ENCODE assay signal across 11 mouse cellular contexts in genomic region chr15:25723281-25724113, GRCm38 (mm10).
DNase-seq lines count a peak whose midpoint lies in the region; ATAC-seq and TF ChIP-seq lines count a peak whose summit lies in the region.
"Had no signal": no experiment of that assay in that cellular context is flagged by ENCODE, and none has a peak within 500 bp of the region (broad histone marks: within the 10 kb centered on the region; RNA-seq: fewer than 3 reads in every experiment).

No protein-coding gene starts in this region.

- H3K9ac ChIP-seq in heart, embryonic 12.5 days = no peak overlapping the region
- no peak overlapping the region for H3K9ac ChIP-seq in neural tube, embryonic 13.5 days
- no peak overlapping the region for H3K9ac ChIP-seq in lung, postnatal 0 days (replicated peaks; ENCODE audit: low read depth)
- H3K9ac ChIP-seq: heart, embryonic 15.5 days had no signal

- H3K27me3 ChIP-seq in heart, embryonic 12.5 days (replicated peaks) = no peaks in the 10 kb centered on the region
- no peaks in the 10 kb centered on the region for H3K27me3 ChIP-seq in neural tube, embryonic 13.5 days
- H3K27me3 ChIP-seq in lung, postnatal 0 days (replicated peaks; ENCODE audit: insufficient read depth, low read length) = no peaks in the 10 kb centered on the region
- H3K27me3 ChIP-seq: heart, embryonic 15.5 days had no signal

- H3K4me3 ChIP-seq in heart, embryonic 12.5 days = no peak overlapping the region
- no peak overlapping the region for H3K4me3 ChIP-seq in neural tube, embryonic 13.5 days
- H3K4me3 ChIP-seq in lung, postnatal 0 days (ENCODE audit: low read depth, low read length) = no peak overlapping the region
- H3K4me3 ChIP-seq: heart, embryonic 15.5 days had no signal

- peaks cover 8% of the 10 kb centered on the region for H3K4me1 ChIP-seq in heart, embryonic 12.5 days (replicated peaks)
- peaks cover 7% of the 10 kb centered on the region for H3K4me1 ChIP-seq in neural tube, embryonic 13.5 days (replicated peaks)
- no peaks in the 10 kb centered on the region; the same call in 1 of the 2 replicates for H3K4me1 ChIP-seq in lung, postnatal 0 days (ENCODE audit: insufficient read depth, low read depth, low read length)

- no peak; the same call in 1 of the 2 replicates for ATAC-seq in heart, embryonic 12.5 days (ENCODE audit: insufficient number of reproducible peaks, low FRiP score)
- no peak for ATAC-seq in neural tube, embryonic 13.5 days (ENCODE audit: low read depth)
- peak; percentile 81 for ATAC-seq in lung, postnatal 0 days

- no peak for TF ChIP-seq CTCF in lung, postnatal 0 days (IDR thresholded peaks at IDR 0.05)

- 0 out of 2 replicates have a peak, but pooled peaks cover 3% of the 10 kb centered on the region for H3K36me3 ChIP-seq in heart, embryonic 12.5 days
- H3K36me3 ChIP-seq in neural tube, embryonic 13.5 days = peaks cover 6% of the 10 kb centered on the region; the same call in 1 of the 2 replicates
- peaks cover 16% of the 10 kb centered on the region; the same call in 1 of the 2 replicates for H3K36me3 ChIP-seq in lung, postnatal 0 days (ENCODE audit: insufficient read depth, low read length)
- H3K36me3 ChIP-seq: heart, embryonic 15.5 days had no signal

- H3K4me2 ChIP-seq in heart, embryonic 12.5 days = no peak overlapping the region
- no peak overlapping the region for H3K4me2 ChIP-seq in neural tube, embryonic 13.5 days
- no peak overlapping the region for H3K4me2 ChIP-seq in lung, postnatal 0 days (replicated peaks; ENCODE audit: low read depth, low read length)
- H3K4me2 ChIP-seq: heart, embryonic 15.5 days had no signal

- peak; percentile 49; the same call in 1 of the 2 replicates for TF ChIP-seq EP300 in lung, postnatal 0 days (IDR thresholded peaks at IDR 0.05)

- H3K27ac ChIP-seq in heart, embryonic 12.5 days (ENCODE audit: poor library complexity, severe bottlenecking) = 0 out of 2 replicates have a peak overlapping the region, but pooled peaks have one; percentile 12
- H3K27ac ChIP-seq in neural tube, embryonic 13.5 days (replicated peaks) = 0 out of 2 replicates have a peak overlapping the region, but pooled peaks have one; percentile 33
- no peak overlapping the region for H3K27ac ChIP-seq in lung, postnatal 0 days (ENCODE audit: low read length)
- H3K27ac ChIP-seq: heart, embryonic 15.5 days had no signal

- DNase-seq in heart, adult 18-20 months = no peak
- DNase-seq in neural tube, embryonic 10.5 days (ENCODE audit: extremely low spot score, low spot score) = no peak
- peak; percentile 58 for DNase-seq in lung, postnatal 0 days (ENCODE audit: low spot score)
- peak; percentile 23 for DNase-seq in yolk sac, embryonic 10.5 days (ENCODE audit: low spot score)
- no peak for DNase-seq in adrenal gland, postnatal 10 days
- DNase-seq in natural killer cell, adult 2 months (ENCODE audit: low spot score in 2 of 2) = no peak
- DNase-seq: cerebellum, adult 9-10 months; thymus, postnatal 25 days had no signal

- WGBS in heart, embryonic 12.5 days = 65% methylated on average over 12 of the region's 12 CpGs
- WGBS in neural tube, embryonic 13.5 days = 65% methylated on average over 12 of the region's 12 CpGs
- 34% methylated on average over 12 of the region's 12 CpGs for WGBS in lung, postnatal 0 days

- H3K9me3 ChIP-seq in heart, embryonic 12.5 days (replicated peaks) = no peaks in the 10 kb centered on the region
- no peaks in the 10 kb centered on the region for H3K9me3 ChIP-seq in neural tube, embryonic 13.5 days
- no peaks in the 10 kb centered on the region for H3K9me3 ChIP-seq in lung, postnatal 0 days (ENCODE audit: low read length)
- H3K9me3 ChIP-seq: heart, embryonic 15.5 days had no signal

Comparison
In these comparisons a context has a peak if more than half of its experiments do, and no peak if none do; other contexts are left out.
1. DNase-seq: peak in lung, postnatal 0 days (single experiment) and yolk sac, embryonic 10.5 days (single experiment); none in heart, adult 18-20 months (0 of 2), neural tube, embryonic 10.5 days (single experiment), adrenal gland, postnatal 10 days (single experiment) and natural killer cell, adult 2 months (0 of 2).